ENCODE assay signal across 9 mouse cellular contexts in the genomic region with DNA sequence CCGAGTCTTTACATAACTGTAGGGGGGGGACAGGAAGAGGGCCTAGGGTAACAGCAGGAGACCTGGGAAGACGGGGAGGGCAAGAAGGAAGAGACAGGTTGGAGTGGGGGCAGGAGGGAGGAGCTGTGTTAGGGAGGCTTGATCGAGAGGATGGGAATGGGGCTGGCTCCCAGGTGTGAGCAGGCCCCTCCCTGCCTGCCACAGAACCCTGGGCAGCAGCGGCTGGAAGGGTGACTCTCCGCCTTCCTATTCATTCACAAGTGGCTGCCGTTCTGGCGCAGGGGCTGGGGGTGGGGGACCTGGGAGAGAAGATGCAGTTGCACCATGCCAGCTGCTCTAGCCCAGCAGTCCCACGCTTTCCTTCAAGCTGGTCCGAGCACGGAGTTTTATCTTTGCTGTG. TPM values are rescaled to one million over a fixed set of nuclear protein-coding genes. Genes with fewer than 3 reads are reported as not detected.
DNase-seq lines count a peak whose midpoint lies in the region; ATAC-seq and TF ChIP-seq lines count a peak whose summit lies in the region.
"Had no signal": no experiment of that assay in that cellular context is flagged by ENCODE, and none has a peak within 500 bp of the region (broad histone marks: within the 10 kb centered on the region; RNA-seq: fewer than 3 reads in every experiment).

No protein-coding gene starts in this region.

- H3K9me3 ChIP-seq in hindbrain, postnatal 0 days (ENCODE audit: low read length) = no peaks in the 10 kb centered on the region
- no peaks in the 10 kb centered on the region for H3K9me3 ChIP-seq in lung, embryonic 14.5 days (ENCODE audit: low read depth, low read length)
- H3K9me3 ChIP-seq in stomach, postnatal 0 days (ENCODE audit: control insufficient read depth, low read length) = no peaks in the 10 kb centered on the region

- peak; percentile 45 for DNase-seq in left cerebral cortex, postnatal 4 days
- no peak for DNase-seq in left cerebral cortex, adult 2 months (ENCODE audit: extremely low spot score in 1 of 2, low spot score in 2 of 2)
- DNase-seq in cerebellum, adult 8-10 months = peak; percentile 37
- DNase-seq in hindbrain, postnatal 0 days (ENCODE audit: low spot score) = no peak
- peak; percentile 38 for DNase-seq in lung, embryonic 14.5 days
- peak; percentile 55 for DNase-seq in stomach, postnatal 0 days (ENCODE audit: low spot score)
- no peak for DNase-seq in layer of hippocampus, postnatal 25 days (ENCODE audit: extremely low spot score in 1 of 2, low spot score in 1 of 2)
- DNase-seq in ovary, postnatal 14 days (ENCODE audit: low spot score) = no peak

- H3K27me3 ChIP-seq in hindbrain, postnatal 0 days (ENCODE audit: insufficient read depth, low read length) = no peaks in the 10 kb centered on the region
- H3K27me3 ChIP-seq in lung, embryonic 14.5 days (ENCODE audit: insufficient read depth, low read length) = no peaks in the 10 kb centered on the region
- no peaks in the 10 kb centered on the region for H3K27me3 ChIP-seq in stomach, postnatal 0 days (ENCODE audit: control insufficient read depth, insufficient read depth, low read length)

- ATAC-seq in hindbrain, postnatal 0 days = peak; percentile 18; the same call in 1 of the 2 replicates
- ATAC-seq in lung, embryonic 14.5 days (ENCODE audit: insufficient read depth) = peak; percentile 59
- ATAC-seq in stomach, postnatal 0 days (ENCODE audit: low FRiP score, low TSS enrichment) = peak; percentile 30; the same call in 1 of the 2 replicates

- no peaks in the 10 kb centered on the region for H3K36me3 ChIP-seq in hindbrain, postnatal 0 days (ENCODE audit: insufficient read depth, low read length)
- no peaks in the 10 kb centered on the region for H3K36me3 ChIP-seq in lung, embryonic 14.5 days (ENCODE audit: insufficient read depth)
- no peaks in the 10 kb centered on the region for H3K36me3 ChIP-seq in stomach, postnatal 0 days (ENCODE audit: control insufficient read depth, insufficient read depth, low read length)

- no peak overlapping the region for H3K27ac ChIP-seq in left cerebral cortex, adult 2 months
- 0 out of 2 replicates have a peak overlapping the region, but pooled peaks have one; percentile 26 for H3K27ac ChIP-seq in hindbrain, postnatal 0 days
- peak overlapping the region; percentile 62 for H3K27ac ChIP-seq in lung, embryonic 14.5 days (ENCODE audit: low read depth)
- H3K27ac ChIP-seq in stomach, postnatal 0 days (replicated peaks) = peak overlapping the region; percentile 61
- H3K27ac ChIP-seq: macrophage had no signal

- no peak overlapping the region for H3K4me3 ChIP-seq in left cerebral cortex, adult 2 months
- H3K4me3 ChIP-seq in hindbrain, postnatal 0 days (ENCODE audit: low read length) = peak overlapping the region; percentile 13
- peak overlapping the region; percentile 23; the same call in 1 of the 2 replicates for H3K4me3 ChIP-seq in lung, embryonic 14.5 days (ENCODE audit: low read depth, low read length)
- H3K4me3 ChIP-seq in stomach, postnatal 0 days (ENCODE audit: low read depth, low read length) = peak overlapping the region; percentile 35

- peak overlapping the region; percentile 42 for H3K4me2 ChIP-seq in hindbrain, postnatal 0 days (ENCODE audit: low read depth, low read length)
- H3K4me2 ChIP-seq in lung, embryonic 14.5 days = peak overlapping the region; percentile 51
- peak overlapping the region; percentile 52 for H3K4me2 ChIP-seq in stomach, postnatal 0 days (replicated peaks; ENCODE audit: low read depth)

- H3K4me1 ChIP-seq in hindbrain, postnatal 0 days (ENCODE audit: insufficient read depth, low read length) = peaks cover 12% of the 10 kb centered on the region; the same call in 1 of the 2 replicates
- H3K4me1 ChIP-seq in lung, embryonic 14.5 days (ENCODE audit: insufficient read depth) = no peaks in the 10 kb centered on the region
- no peaks in the 10 kb centered on the region for H3K4me1 ChIP-seq in stomach, postnatal 0 days (replicated peaks; ENCODE audit: control insufficient read depth, insufficient read depth)

- TF ChIP-seq EP300 in stomach, postnatal 0 days (optimal IDR thresholded peaks at IDR 0.05) = no peak

- under 1% methylated on average over 10 of the region's 10 CpGs for WGBS in hindbrain, postnatal 0 days
- 2% methylated on average over 10 of the region's 10 CpGs for WGBS in lung, embryonic 14.5 days
- WGBS in stomach, postnatal 0 days = 7% methylated on average over 9 of the region's 10 CpGs

- intact Hi-C loops in left cerebral cortex, postnatal 4 days (cut with DNase I) = no loop called here
- intact Hi-C loops in left cerebral cortex, adult 2 months (cut with DNase I) = no loop called here

- H3K9ac ChIP-seq in hindbrain, postnatal 0 days (replicated peaks; ENCODE audit: low read length) = no peak overlapping the region
- no peak overlapping the region for H3K9ac ChIP-seq in lung, embryonic 14.5 days
- peak overlapping the region; percentile 45 for H3K9ac ChIP-seq in stomach, postnatal 0 days (ENCODE audit: low read length)

- TF ChIP-seq CTCF in left cerebral cortex, adult 2 months (IDR thresholded peaks at IDR 0.05) = no peak
- no peak for TF ChIP-seq CTCF in hindbrain, postnatal 0 days (IDR thresholded peaks at IDR 0.05; ENCODE audit: low read depth)
- TF ChIP-seq CTCF in lung, embryonic 14.5 days (IDR thresholded peaks at IDR 0.05; ENCODE audit: low read depth) = no peak
- no peak for TF ChIP-seq CTCF in stomach, postnatal 0 days (IDR thresholded peaks at IDR 0.05; ENCODE audit: low read depth)

RNA-seq across cellular contexts. Expression of a gene that starts 0.5 kb away (rescaled TPM):
- under 1 TPM in 1 of 2 experiments, not detected in 1; 0.16 TPM for total RNA-seq in left cerebral cortex, postnatal 4 days (2021)
- total RNA-seq in left cerebral cortex, adult 2 months (2021) = under 1 TPM; 0.52 to 0.91 TPM
- 1.5 TPM in 2 replicates for total RNA-seq in hindbrain, postnatal 0 days (2014; rRNA removed)
- polyA plus RNA-seq in hindbrain, postnatal 0 days (2015; fragmentation: Nextera tagmentation; extraction: Ambion mirVana) = 0.45 and 0.79 TPM in 2 replicates
- 4.7 and 5.4 TPM in 2 replicates for polyA plus RNA-seq in lung, embryonic 14.5 days (2014; fragmentation: Nextera tagmentation; extraction: Ambion mirVana)
- polyA plus RNA-seq in stomach, postnatal 0 days (2015; fragmentation: Nextera tagmentation; extraction: Ambion mirVana) = 7.5 and 8.8 TPM in 2 replicates
- under 1 TPM; 0.52 to 0.57 TPM for total RNA-seq in layer of hippocampus, postnatal 25 days (2021)
- polyA plus RNA-seq: macrophage had no signal

RNA-seq across cellular contexts. Expression of a gene that starts 10.9 kb away (rescaled TPM):
- total RNA-seq in left cerebral cortex, postnatal 4 days (2021) = under 1 TPM; 0.38 to 0.81 TPM
- total RNA-seq in left cerebral cortex, adult 2 months (2021) = under 1 TPM in 1 of 2 experiments, not detected in 1; 0.44 TPM
- 1.8 and 2.6 TPM in 2 replicates for total RNA-seq in hindbrain, postnatal 0 days (2014; rRNA removed)
- polyA plus RNA-seq in hindbrain, postnatal 0 days (2015; fragmentation: Nextera tagmentation; extraction: Ambion mirVana) = 1.3 and 2.2 TPM in 2 replicates
- polyA plus RNA-seq in lung, embryonic 14.5 days (2014; fragmentation: Nextera tagmentation; extraction: Ambion mirVana) = 0.74 and 1.2 TPM in 2 replicates
- polyA plus RNA-seq in stomach, postnatal 0 days (2015; fragmentation: Nextera tagmentation; extraction: Ambion mirVana) = 0.82 and 1.5 TPM in 2 replicates
- under 1 TPM; 0.54 to 0.56 TPM for total RNA-seq in layer of hippocampus, postnatal 25 days (2021)
- polyA plus RNA-seq: macrophage had no signal

RNA-seq across cellular contexts. Expression of a gene that starts 25.2 kb away (rescaled TPM):
- total RNA-seq in left cerebral cortex, postnatal 4 days (2021) = 1 to 10 TPM; 1.5 to 1.7 TPM
- total RNA-seq in left cerebral cortex, adult 2 months (2021) = 1 to 10 TPM in 1 of 2 experiments, under 1 TPM in 1; 0.72 to 1.1 TPM
- 3.7 and 3.9 TPM in 2 replicates for total RNA-seq in hindbrain, postnatal 0 days (2014; rRNA removed)
- polyA plus RNA-seq in hindbrain, postnatal 0 days (2015; fragmentation: Nextera tagmentation; extraction: Ambion mirVana) = 2.1 and 2.5 TPM in 2 replicates
- polyA plus RNA-seq in lung, embryonic 14.5 days (2014; fragmentation: Nextera tagmentation; extraction: Ambion mirVana) = 0.08 and 0.11 TPM in 2 replicates
- 0.42 TPM in 2 replicates for polyA plus RNA-seq in stomach, postnatal 0 days (2015; fragmentation: Nextera tagmentation; extraction: Ambion mirVana)
- 1 to 10 TPM in 1 of 2 experiments, under 1 TPM in 1; 0.99 to 1.1 TPM for total RNA-seq in layer of hippocampus, postnatal 25 days (2021)
- polyA plus RNA-seq: macrophage had no signal

RNA-seq across cellular contexts. Expression of a gene that starts 31.2 kb away (rescaled TPM):
- total RNA-seq in left cerebral cortex, postnatal 4 days (2021) = not detected
- not detected for total RNA-seq in left cerebral cortex, adult 2 months (2021)
- total RNA-seq in hindbrain, postnatal 0 days (2014; rRNA removed) = not detected in 2 replicates
- polyA plus RNA-seq in hindbrain, postnatal 0 days (2015; fragmentation: Nextera tagmentation; extraction: Ambion mirVana) = 0.11 TPM in 1 of 2 replicates, not detected in the other
- polyA plus RNA-seq in lung, embryonic 14.5 days (2014; fragmentation: Nextera tagmentation; extraction: Ambion mirVana) = 0.43 TPM in 1 of 2 replicates, not detected in the other
- 126 and 146 TPM in 2 replicates for polyA plus RNA-seq in stomach, postnatal 0 days (2015; fragmentation: Nextera tagmentation; extraction: Ambion mirVana)
- not detected for total RNA-seq in layer of hippocampus, postnatal 25 days (2021)
- polyA plus RNA-seq: macrophage had no signal

RNA-seq across cellular contexts. Expression of a gene that starts 40.0 kb away (rescaled TPM):
- total RNA-seq in left cerebral cortex, postnatal 4 days (2021) = 10 to 100 TPM; 46.8 to 51.0 TPM
- 10 to 100 TPM; 38.8 to 38.9 TPM for total RNA-seq in left cerebral cortex, adult 2 months (2021)
- total RNA-seq in hindbrain, postnatal 0 days (2014; rRNA removed) = 11.8 and 13.7 TPM in 2 replicates
- 46.8 and 48.6 TPM in 2 replicates for polyA plus RNA-seq in hindbrain, postnatal 0 days (2015; fragmentation: Nextera tagmentation; extraction: Ambion mirVana)
- 8.8 and 10.0 TPM in 2 replicates for polyA plus RNA-seq in lung, embryonic 14.5 days (2014; fragmentation: Nextera tagmentation; extraction: Ambion mirVana)
- polyA plus RNA-seq in stomach, postnatal 0 days (2015; fragmentation: Nextera tagmentation; extraction: Ambion mirVana) = 3.8 and 4.0 TPM in 2 replicates
- 10 to 100 TPM; 44.1 TPM for total RNA-seq in layer of hippocampus, postnatal 25 days (2021)

Comparison
In these comparisons a context has a peak if more than half of its experiments do, and no peak if none do; other contexts are left out.
1. DNase-seq: peak in left cerebral cortex, postnatal 4 days (single experiment), cerebellum, adult 8-10 months (single experiment), lung, embryonic 14.5 days (single experiment) and stomach, postnatal 0 days (single experiment); none in left cerebral cortex, adult 2 months (0 of 2), hindbrain, postnatal 0 days (single experiment), layer of hippocampus, postnatal 25 days (0 of 2) and ovary, postnatal 14 days (single experiment).
2. Peak in every context shown above with its lines, with median percentiles within 50 percentile points of each other: ATAC-seq and H3K4me2 ChIP-seq.